Mouse (Mus musculus) kidney, postnatal 0 days (tissue): ENCODE measurements around the gene Cuta. TPM values are rescaled to one million over a fixed set of nuclear protein-coding genes. Genes with fewer than 3 reads are reported as not detected.

Experiments used
- ATAC-seq: fragments of 200-750 bp; cut with Nextera tagmentation; replicated peaks from 2 replicates; pipeline ENCODE4 v1.8.0; 2017; ENCODE audit warnings: low read depth, moderate number of reproducible peaks, moderate TSS enrichment, moderate library complexity; ENCODE audit not compliant: low FRiP score
- DNase-seq: peaks from one replicate; pipeline ENCODE4 v3.0.0-alpha.2; 2016; ENCODE audit warnings: low spot score
- H3K27ac ChIP-seq: fragments of 300-500 bp; sonication (generic); 2 replicates; pipeline ENCODE4 v1.5.1; 2014; ENCODE audit warnings: mild to moderate bottlenecking
- H3K27me3 ChIP-seq: fragments of 300-500 bp; sonication (generic); 2 replicates; pipeline ENCODE4 v1.6.1; 2014; ENCODE audit warnings: low read length, mixed read lengths; ENCODE audit not compliant: insufficient read depth
- H3K36me3 ChIP-seq: fragments of 300-500 bp; sonication (generic); 2 replicates; pipeline ENCODE4 v1.6.1; 2014; ENCODE audit warnings: low read length, mixed read lengths; ENCODE audit not compliant: insufficient read depth
- H3K4me1 ChIP-seq: fragments of 300-500 bp; sonication (generic); replicated peaks from 2 replicates; pipeline ENCODE4 v1.6.1; 2014; ENCODE audit warnings: antibody characterized with exemption, low read length, mixed read lengths; ENCODE audit not compliant: insufficient read depth
- H3K4me2 ChIP-seq: fragments of 300-500 bp; sonication (generic); 2 replicates; pipeline ENCODE4 v1.6.1; 2014; ENCODE audit warnings: mild to moderate bottlenecking, low read length, moderate library complexity, mixed read lengths
- H3K4me3 ChIP-seq: fragments of 300-500 bp; sonication (generic); replicated peaks from 2 replicates; pipeline ENCODE4 v1.5.1; 2014; ENCODE audit warnings: low read depth, low read length
- H3K9ac ChIP-seq: fragments of 300-500 bp; sonication (generic); 2 replicates; pipeline ENCODE4 v1.6.1; 2014; ENCODE audit warnings: low read depth, low read length
- H3K9me3 ChIP-seq: fragments of 300-500 bp; sonication (generic); replicated peaks from 2 replicates; pipeline ENCODE4 v1.6.1; 2016; ENCODE audit warnings: low read length, inconsistent platforms, mixed read lengths
- CTCF ChIP-seq: IDR thresholded peaks from 2 replicates; pipeline ENCODE4 v1.5.1; 2016; ENCODE audit warnings: antibody characterized with exemption, low read depth, mild to moderate bottlenecking, moderate library complexity
- WGBS: fragments of 180-500 bp; shearing (Covaris S2); extraction: QIAGEN DNeasy Blood & Tissue Kit; methylation state at CpG from one replicate; pipeline ENCODE4 v1.1.7; 2014; 5-methylcytosine and 5-hydroxymethylcytosine counted together
- polyA plus RNA-seq: library from polyadenylated mRNA; unstranded; fragments of >200 nt; fragmentation: Nextera tagmentation; extraction: Ambion mirVana; gene quantifications from 2 replicates; pipeline ENCODE4 v1.2.1, GENCODE M21; 2015

Gene Cuta
- polyA plus RNA-seq, 1 experiment from 2014 or later, result 227 TPM

- WGBS, result 3% methylated on average over 21 of the region's 24 CpGs
- peaks cover 30% of the 10 kb centered on the region for H3K4me1 ChIP-seq
- no peaks in the 10 kb centered on the region for H3K36me3 ChIP-seq
- ATAC-seq (no peak), DNase-seq (peak; percentile 76)
- H3K9ac ChIP-seq, result peak within 1 kb of the TSS; percentile 78
- no peaks in the 10 kb centered on the region for H3K9me3 ChIP-seq
- H3K4me3 ChIP-seq, result peak within 1 kb of the TSS; percentile 46
- no peaks in the 10 kb centered on the region for H3K27me3 ChIP-seq
- peak within 1 kb of the TSS; percentile 93 for H3K27ac ChIP-seq
- no peak for TF ChIP-seq CTCF
- peak within 1 kb of the TSS; percentile 82 for H3K4me2 ChIP-seq
Observed at GRCm38 (mm10) chr17:26941031-26941789, 1.8 kb upstream of the Cuta start, which contains the start of gene Syngap1. Syngap1 (plus strand) TSS chr17:26941253.

- Histone ChIP-seq H3K36me3 (peaks cover 6% of the 10 kb centered on the region), H3K4me3 (peak overlapping the region; percentile 66), H3K27me3 (no peaks in the 10 kb centered on the region), H3K27ac (peak overlapping the region; percentile 93), H3K4me1 (peaks cover 23% of the 10 kb centered on the region), H3K4me2 (peak overlapping the region; percentile 82), H3K9me3 (no peaks in the 10 kb centered on the region), H3K9ac (peak overlapping the region; percentile 78)
- WGBS, result 3% methylated on average over 3 of the region's 3 CpGs
- no peak for DNase-seq
- TF ChIP-seq CTCF, result no peak
- ATAC-seq, result no peak
Observed at GRCm38 (mm10) chr17:26939973-26940300, 568 bp upstream of the Cuta start.

- TF ChIP-seq CTCF, result no peak
- Histone ChIP-seq H3K27ac (peak overlapping the region; percentile 93), H3K4me2 (peak overlapping the region; percentile 93), H3K4me3 (peak overlapping the region; percentile 66), H3K9me3 (no peaks in the 10 kb centered on the region), H3K27me3 (no peaks in the 10 kb centered on the region), H3K4me1 (peaks cover 24% of the 10 kb centered on the region), H3K9ac (peak overlapping the region; percentile 69), H3K36me3 (peaks cover 9% of the 10 kb centered on the region)
- no peak for ATAC-seq
- no peak for DNase-seq
- WGBS, result under 1% methylated on average over 21 of the region's 22 CpGs
Observed at GRCm38 (mm10) chr17:26938731-26939130, 638 bp downstream of the Cuta start.

- 43% methylated on average over 16 of the region's 16 CpGs for WGBS
Observed at GRCm38 (mm10) chr17:26937883-26938695, 1.3 kb downstream of the Cuta start.

GRCm38 (mm10) chr17:26936921-26937695 lies 2.3 kb downstream of the Cuta start:
- 86% methylated on average over 15 of the region's 15 CpGs for WGBS
- Histone ChIP-seq H3K4me1 (peaks cover 23% of the 10 kb centered on the region), H3K9ac (no peak overlapping the region), H3K9me3 (no peaks in the 10 kb centered on the region), H3K4me2 (no peak overlapping the region), H3K4me3 (no peak overlapping the region), H3K36me3 (peaks cover 9% of the 10 kb centered on the region), H3K27me3 (no peaks in the 10 kb centered on the region), H3K27ac (no peak overlapping the region)
- ATAC-seq, result no peak
- no peak for DNase-seq
- TF ChIP-seq CTCF, result no peak

More at GRCm38 (mm10) chr17:26937883-26938695, 1.3 kb downstream of the Cuta start:
- Histone ChIP-seq H3K4me3 (peak overlapping the region; percentile 66), H3K36me3 (peaks cover 9% of the 10 kb centered on the region), H3K9ac (peak overlapping the region; percentile 69), H3K27me3 (no peaks in the 10 kb centered on the region), H3K9me3 (no peaks in the 10 kb centered on the region), H3K4me1 (peaks cover 27% of the 10 kb centered on the region), H3K27ac (peak overlapping the region; percentile 93; the same call in 1 of the 2 replicates), H3K4me2 (peak overlapping the region; percentile 93)
- no peak for ATAC-seq
- DNase-seq, result no peak
- 0 out of 2 replicates have a peak, but pooled peaks have one; percentile 6 for TF ChIP-seq CTCF

- Histone ChIP-seq H3K4me2 (no peak overlapping the region), H3K9me3 (no peaks in the 10 kb centered on the region), H3K4me1 (peaks cover 22% of the 10 kb centered on the region), H3K36me3 (peaks cover 9% of the 10 kb centered on the region), H3K27ac (no peak overlapping the region), H3K4me3 (no peak overlapping the region), H3K27me3 (no peaks in the 10 kb centered on the region), H3K9ac (no peak overlapping the region)
- ATAC-seq, result no peak
- WGBS, result 79% methylated on average over 12 of the region's 12 CpGs
- no peak for DNase-seq
- TF ChIP-seq CTCF, result no peak
Observed at GRCm38 (mm10) chr17:26936453-26936852, 2.9 kb downstream of the Cuta start.
